Mouse (Mus musculus): Measurements from ENCODE around the gene Ccdc162. TPM values are rescaled to one million over a fixed set of nuclear protein-coding genes. Genes with fewer than 3 reads are reported as not detected.

Gene Ccdc162
- total and polyA plus RNA-seq, 2 experiments from 2014 or later, result 0.16 TPM; not detected in 1

DNA sequence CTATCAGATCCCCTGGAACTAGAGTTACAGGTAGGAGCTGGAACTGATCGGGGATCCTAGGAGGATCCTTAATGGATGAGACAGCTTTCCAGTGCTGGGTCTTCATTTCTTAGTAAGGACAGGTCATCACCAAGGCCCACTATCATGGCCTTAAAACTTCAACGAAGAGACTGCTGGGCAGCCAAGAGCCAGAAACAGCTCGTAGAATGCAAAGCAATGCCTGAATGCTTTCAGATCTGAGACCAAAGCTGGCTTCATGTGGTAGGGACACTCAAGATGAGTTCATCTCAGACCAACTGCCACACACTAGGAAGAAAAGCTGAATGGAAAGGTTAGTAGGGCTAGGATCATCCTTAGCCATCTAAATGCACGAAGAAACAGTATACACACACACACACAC, 177.4 kb downstream of the Ccdc162 start:
- Histone ChIP-seq H3K9ac (replicated peaks; ENCODE audit: low read depth, low read length) (no peak overlapping the region), H3K36me3 (replicated peaks; ENCODE audit: control insufficient read depth, insufficient read depth, low read length) (peaks cover 26% of the 10 kb centered on the region; the same call in 1 of the 2 replicates), H3K27me3 (ENCODE audit: control insufficient read depth, insufficient read depth, low read length) (no peaks in the 10 kb centered on the region), H3K4me2 (ENCODE audit: low read depth, low read length) (no peak overlapping the region), H3K9me3 (replicated peaks; ENCODE audit: control insufficient read depth, low read length) (no peaks in the 10 kb centered on the region), H3K27ac (ENCODE audit: low read depth) (no peak overlapping the region), H3K4me3 (ENCODE audit: low read depth, low read length) (no peak overlapping the region), H3K4me1 (ENCODE audit: control insufficient read depth, insufficient read depth) (0 out of 2 replicates have a peak, but pooled peaks cover under 1% of the 10 kb centered on the region)
- ATAC-seq (ENCODE audit: insufficient read depth, low read depth) (no peak), DNase-seq (ENCODE audit: low spot score) (no peak)
- TF ChIP-seq CTCF (IDR thresholded peaks at IDR 0.05; ENCODE audit: low read depth) (no peak), EP300 (IDR thresholded peaks at IDR 0.05; ENCODE audit: low read depth) (no peak)
- 92% methylated on average over 4 of the region's 4 CpGs for WGBS

GRCm38 (mm10) chr10:41537983-41538330, 178.5 kb downstream of the Ccdc162 start:
- 87% methylated on average over 3 of the region's 3 CpGs for WGBS
- H3K4me1 ChIP-seq (ENCODE audit: control insufficient read depth, insufficient read depth), result no peaks in the 10 kb centered on the region
- no peak for ATAC-seq (ENCODE audit: insufficient read depth, low read depth)
- no peak overlapping the region for H3K4me3 ChIP-seq (ENCODE audit: low read depth, low read length)
- no peaks in the 10 kb centered on the region for H3K9me3 ChIP-seq (replicated peaks; ENCODE audit: control insufficient read depth, low read length)
- H3K36me3 ChIP-seq (replicated peaks; ENCODE audit: control insufficient read depth, insufficient read depth, low read length), result peaks cover 37% of the 10 kb centered on the region; the same call in 1 of the 2 replicates
- H3K27ac ChIP-seq (ENCODE audit: low read depth), result no peak overlapping the region
- no peaks in the 10 kb centered on the region for H3K27me3 ChIP-seq (ENCODE audit: control insufficient read depth, insufficient read depth, low read length)
- no peak overlapping the region for H3K4me2 ChIP-seq (ENCODE audit: low read depth, low read length)
- DNase-seq (ENCODE audit: low spot score), result no peak
- no peak overlapping the region for H3K9ac ChIP-seq (replicated peaks; ENCODE audit: low read depth, low read length)
- no peak for TF ChIP-seq CTCF (IDR thresholded peaks at IDR 0.05; ENCODE audit: low read depth)
- no peak for TF ChIP-seq EP300 (IDR thresholded peaks at IDR 0.05; ENCODE audit: low read depth)

GRCm38 (mm10) chr10:41537226-41537982, 179.0 kb downstream of the Ccdc162 start:
- 91% methylated on average over 4 of the region's 4 CpGs for WGBS
- no peak for TF ChIP-seq CTCF (IDR thresholded peaks at IDR 0.05; ENCODE audit: low read depth)
- no peak for TF ChIP-seq EP300 (IDR thresholded peaks at IDR 0.05; ENCODE audit: low read depth)
- DNase-seq (ENCODE audit: low spot score) (no peak), ATAC-seq (ENCODE audit: insufficient read depth, low read depth) (no peak)
- no peaks in the 10 kb centered on the region for H3K9me3 ChIP-seq (replicated peaks; ENCODE audit: control insufficient read depth, low read length)
- H3K9ac ChIP-seq (replicated peaks; ENCODE audit: low read depth, low read length), result no peak overlapping the region
- H3K27me3 ChIP-seq (ENCODE audit: control insufficient read depth, insufficient read depth, low read length), result no peaks in the 10 kb centered on the region
- H3K4me1 ChIP-seq (ENCODE audit: control insufficient read depth, insufficient read depth), result no peaks in the 10 kb centered on the region
- H3K4me2 ChIP-seq (ENCODE audit: low read depth, low read length), result no peak overlapping the region
- no peak overlapping the region for H3K27ac ChIP-seq (ENCODE audit: low read depth)
- H3K4me3 ChIP-seq (ENCODE audit: low read depth, low read length), result no peak overlapping the region
- H3K36me3 ChIP-seq (replicated peaks; ENCODE audit: control insufficient read depth, insufficient read depth, low read length), result peaks cover 42% of the 10 kb centered on the region

- Histone ChIP-seq H3K4me2 (ENCODE audit: low read depth, low read length) (no peak overlapping the region), H3K36me3 (replicated peaks; ENCODE audit: control insufficient read depth, insufficient read depth, low read length) (peaks cover 44% of the 10 kb centered on the region), H3K9ac (replicated peaks; ENCODE audit: low read depth, low read length) (no peak overlapping the region), H3K9me3 (replicated peaks; ENCODE audit: control insufficient read depth, low read length) (no peaks in the 10 kb centered on the region), H3K27ac (ENCODE audit: low read depth) (no peak overlapping the region), H3K27me3 (ENCODE audit: control insufficient read depth, insufficient read depth, low read length) (no peaks in the 10 kb centered on the region), H3K4me1 (ENCODE audit: control insufficient read depth, insufficient read depth) (no peaks in the 10 kb centered on the region), H3K4me3 (ENCODE audit: low read depth, low read length) (no peak overlapping the region)
- DNase-seq (ENCODE audit: low spot score) (no peak), ATAC-seq (ENCODE audit: insufficient read depth, low read depth) (no peak)
- TF ChIP-seq EP300 (IDR thresholded peaks at IDR 0.05; ENCODE audit: low read depth) (no peak), CTCF (IDR thresholded peaks at IDR 0.05; ENCODE audit: low read depth) (no peak)
- 85% methylated on average over 1 of the region's 1 CpGs for WGBS
Measured at GRCm38 (mm10) chr10:41536714-41537113, 179.7 kb downstream of the Ccdc162 start.

GRCm38 (mm10) chr10:41535991-41536390, 180.4 kb downstream of the Ccdc162 start:
- ATAC-seq (ENCODE audit: insufficient read depth, low read depth), result no peak
- Histone ChIP-seq H3K4me1 (ENCODE audit: control insufficient read depth, insufficient read depth) (no peaks in the 10 kb centered on the region), H3K4me2 (ENCODE audit: low read depth, low read length) (no peak overlapping the region), H3K36me3 (replicated peaks; ENCODE audit: control insufficient read depth, insufficient read depth, low read length) (peaks cover 50% of the 10 kb centered on the region), H3K27me3 (ENCODE audit: control insufficient read depth, insufficient read depth, low read length) (no peaks in the 10 kb centered on the region), H3K9ac (replicated peaks; ENCODE audit: low read depth, low read length) (no peak overlapping the region), H3K9me3 (replicated peaks; ENCODE audit: control insufficient read depth, low read length) (no peaks in the 10 kb centered on the region), H3K27ac (ENCODE audit: low read depth) (no peak overlapping the region), H3K4me3 (ENCODE audit: low read depth, low read length) (no peak overlapping the region)
- DNase-seq (ENCODE audit: low spot score), result no peak
- 86% methylated on average over 2 of the region's 2 CpGs for WGBS
- TF ChIP-seq EP300 (IDR thresholded peaks at IDR 0.05; ENCODE audit: low read depth) (no peak), CTCF (IDR thresholded peaks at IDR 0.05; ENCODE audit: low read depth) (no peak)

- Histone ChIP-seq H3K4me3 (ENCODE audit: low read depth, low read length) (no peak overlapping the region), H3K27ac (ENCODE audit: low read depth) (no peak overlapping the region), H3K9ac (replicated peaks; ENCODE audit: low read depth, low read length) (no peak overlapping the region), H3K4me2 (ENCODE audit: low read depth, low read length) (no peak overlapping the region), H3K27me3 (ENCODE audit: control insufficient read depth, insufficient read depth, low read length) (no peaks in the 10 kb centered on the region), H3K9me3 (replicated peaks; ENCODE audit: control insufficient read depth, low read length) (no peaks in the 10 kb centered on the region), H3K4me1 (ENCODE audit: control insufficient read depth, insufficient read depth) (no peaks in the 10 kb centered on the region), H3K36me3 (replicated peaks; ENCODE audit: control insufficient read depth, insufficient read depth, low read length) (peaks cover 65% of the 10 kb centered on the region)
- 82% methylated on average over 5 of the region's 5 CpGs for WGBS
- DNase-seq (ENCODE audit: low spot score) (no peak), ATAC-seq (ENCODE audit: insufficient read depth, low read depth) (no peak)
- TF ChIP-seq CTCF (IDR thresholded peaks at IDR 0.05; ENCODE audit: low read depth), result no peak
- no peak for TF ChIP-seq EP300 (IDR thresholded peaks at IDR 0.05; ENCODE audit: low read depth)
Measured at GRCm38 (mm10) chr10:41529972-41530371, 186.5 kb downstream of the Ccdc162 start.

Measured in heart, postnatal 0 days (tissue).